Mouse (Mus musculus) hindbrain, embryonic 11.5 days (tissue): Measurements from ENCODE around the gene Snx18. TPM values are rescaled to one million over a fixed set of nuclear protein-coding genes. Genes with fewer than 3 reads are reported as not detected.

Experiments used
- ATAC-seq: fragments of 200-750 bp; cut with Nextera tagmentation; 2 replicates; pipeline ENCODE4 v1.8.0; 2017; ENCODE audit warnings: mild to moderate bottlenecking, moderate TSS enrichment, moderate library complexity; ENCODE audit not compliant: low FRiP score
- DNase-seq: peaks from one replicate; pipeline ENCODE4 v3.0.0-alpha.2; 2015; ENCODE audit warnings: low spot score
- H3K27ac ChIP-seq: fragments of 300-500 bp; sonication (generic); 2 replicates; pipeline ENCODE4 v1.5.1; 2014; ENCODE audit warnings: mild to moderate bottlenecking, low read depth, low read length
- H3K27me3 ChIP-seq: fragments of 300-500 bp; sonication (generic); 2 replicates; pipeline ENCODE4 v1.6.1; 2014; ENCODE audit warnings: mild to moderate bottlenecking, low read length, moderate library complexity, mixed read lengths; ENCODE audit not compliant: control insufficient read depth, insufficient read depth
- H3K36me3 ChIP-seq: fragments of 300-500 bp; sonication (generic); 2 replicates; pipeline ENCODE4 v1.6.1; 2014; ENCODE audit warnings: mild to moderate bottlenecking, low read length, moderate library complexity, mixed read lengths; ENCODE audit not compliant: control insufficient read depth, insufficient read depth
- H3K4me1 ChIP-seq: fragments of 300-500 bp; sonication (generic); replicated peaks from 2 replicates; pipeline ENCODE4 v1.6.1; 2014; ENCODE audit warnings: low read length, mixed read lengths; ENCODE audit not compliant: control insufficient read depth, insufficient read depth
- H3K4me2 ChIP-seq: fragments of 300-500 bp; sonication (generic); replicated peaks from 2 replicates; pipeline ENCODE4 v1.6.1; 2014; ENCODE audit warnings: mild to moderate bottlenecking, low read depth, low read length
- H3K4me3 ChIP-seq: fragments of 300-500 bp; sonication (generic); 2 replicates; pipeline ENCODE4 v1.5.1; 2014; ENCODE audit warnings: low read depth, low read length
- H3K9ac ChIP-seq: fragments of 300-500 bp; sonication (generic); 2 replicates; pipeline ENCODE4 v1.6.1; 2014; ENCODE audit warnings: low read depth, low read length
- H3K9me3 ChIP-seq: fragments of 300-500 bp; sonication (generic); 2 replicates; pipeline ENCODE4 v1.6.1; 2016; ENCODE audit warnings: low read length; ENCODE audit not compliant: control insufficient read depth
- WGBS: fragments of 180-500 bp; shearing (Covaris S2); extraction: QIAGEN DNeasy Blood & Tissue Kit; methylation state at CpG from one replicate; pipeline ENCODE4 v1.1.7; 2014; 5-methylcytosine and 5-hydroxymethylcytosine counted together
- polyA plus RNA-seq: library from polyadenylated mRNA; unstranded; fragments of >200 nt; fragmentation: Nextera tagmentation; extraction: Ambion mirVana; gene quantifications from 2 replicates; pipeline ENCODE4 v1.2.1, GENCODE M21; 2014

Snx18 gene
- polyA plus RNA-seq, 1 experiment from 2014 or later, result 22.0 TPM

GRCm38 (mm10) chr13:113619003-113619402 is 639 bp upstream of the Snx18 start:
- H3K36me3 ChIP-seq, result no peaks in the 10 kb centered on the region
- no peaks in the 10 kb centered on the region for H3K27me3 ChIP-seq
- H3K27ac ChIP-seq, result no peak overlapping the region
- H3K9ac ChIP-seq, result no peak overlapping the region
- H3K4me3 ChIP-seq, result no peak overlapping the region
- H3K9me3 ChIP-seq, result no peaks in the 10 kb centered on the region
- H3K4me1 ChIP-seq, result peaks cover 18% of the 10 kb centered on the region
- no peak overlapping the region for H3K4me2 ChIP-seq
- 74% methylated on average over 9 of the region's 9 CpGs for WGBS
- no peak for ATAC-seq
- no peak for DNase-seq

- H3K4me3 ChIP-seq, result peak overlapping the region; percentile 78
- H3K4me1 ChIP-seq, result peaks cover 22% of the 10 kb centered on the region
- DNase-seq (no peak), ATAC-seq (peak; percentile 13)
- peak overlapping the region; percentile 84 for H3K4me2 ChIP-seq
- peak overlapping the region; percentile 88 for H3K9ac ChIP-seq
- 12% methylated on average over 47 of the region's 49 CpGs for WGBS
- H3K27ac ChIP-seq, result peak overlapping the region; percentile 77
- H3K27me3 ChIP-seq, result no peaks in the 10 kb centered on the region
- no peaks in the 10 kb centered on the region for H3K36me3 ChIP-seq
- H3K9me3 ChIP-seq, result no peaks in the 10 kb centered on the region
Observed at GRCm38 (mm10) chr13:113617338-113617890, 950 bp downstream of the Snx18 start.

GRCm38 (mm10) chr13:113616751-113617337 is 1.5 kb downstream of the Snx18 start:
- WGBS, result 57% methylated on average over 24 of the region's 24 CpGs
- Histone ChIP-seq H3K4me1 (peaks cover 22% of the 10 kb centered on the region), H3K4me2 (peak overlapping the region; percentile 84), H3K9ac (peak overlapping the region; percentile 88), H3K9me3 (no peaks in the 10 kb centered on the region), H3K27ac (no peak overlapping the region), H3K4me3 (peak overlapping the region; percentile 78), H3K36me3 (no peaks in the 10 kb centered on the region), H3K27me3 (no peaks in the 10 kb centered on the region)
- ATAC-seq (no peak), DNase-seq (no peak)

- no peaks in the 10 kb centered on the region for H3K9me3 ChIP-seq
- peak overlapping the region; percentile 52 for H3K9ac ChIP-seq
- no peaks in the 10 kb centered on the region for H3K36me3 ChIP-seq
- H3K4me2 ChIP-seq, result peak overlapping the region; percentile 84
- no peak overlapping the region; the same call in 1 of the 2 replicates for H3K27ac ChIP-seq
- H3K4me3 ChIP-seq, result peak overlapping the region; percentile 78
- no peaks in the 10 kb centered on the region for H3K27me3 ChIP-seq
- WGBS, result 10% methylated on average over 8 of the region's 8 CpGs
- H3K4me1 ChIP-seq, result peaks cover 22% of the 10 kb centered on the region
- DNase-seq (peak; percentile 34), ATAC-seq (no peak)
Observed at GRCm38 (mm10) chr13:113615971-113616671, 2.2 kb downstream of the Snx18 start.

- H3K4me1 ChIP-seq, result peaks cover 22% of the 10 kb centered on the region
- H3K27me3 ChIP-seq, result no peaks in the 10 kb centered on the region
- H3K9ac ChIP-seq, result peak overlapping the region; percentile 52
- 1% methylated on average over 10 of the region's 10 CpGs for WGBS
- ATAC-seq (no peak), DNase-seq (peak; percentile 57)
- no peaks in the 10 kb centered on the region for H3K9me3 ChIP-seq
- H3K36me3 ChIP-seq, result no peaks in the 10 kb centered on the region
- H3K4me3 ChIP-seq, result peak overlapping the region; percentile 78
- H3K27ac ChIP-seq, result no peak overlapping the region; the same call in 1 of the 2 replicates
- peak overlapping the region; percentile 84 for H3K4me2 ChIP-seq
Observed at GRCm38 (mm10) chr13:113615546-113615941, 2.8 kb downstream of the Snx18 start.

- Histone ChIP-seq H3K4me1 (peaks cover 22% of the 10 kb centered on the region), H3K36me3 (no peaks in the 10 kb centered on the region), H3K27ac (no peak overlapping the region; the same call in 1 of the 2 replicates), H3K4me3 (peak overlapping the region; percentile 78), H3K9ac (peak overlapping the region; percentile 52), H3K27me3 (no peaks in the 10 kb centered on the region), H3K4me2 (peak overlapping the region; percentile 84), H3K9me3 (no peaks in the 10 kb centered on the region)
- DNase-seq (peak; percentile 74), ATAC-seq (no peak)
- 28% methylated on average over 24 of the region's 24 CpGs for WGBS
Observed at GRCm38 (mm10) chr13:113614635-113615545, 3.5 kb downstream of the Snx18 start.

- H3K27ac ChIP-seq, result no peak overlapping the region
- no peak overlapping the region for H3K9ac ChIP-seq
- ATAC-seq (no peak), DNase-seq (no peak)
- peak overlapping the region; percentile 18; the same call in 1 of the 2 replicates for H3K4me3 ChIP-seq
- H3K4me1 ChIP-seq, result peaks cover 22% of the 10 kb centered on the region
- H3K36me3 ChIP-seq, result no peaks in the 10 kb centered on the region
- H3K4me2 ChIP-seq, result peak overlapping the region; percentile 17
- WGBS, result 40% methylated on average over 10 of the region's 10 CpGs
- no peaks in the 10 kb centered on the region for H3K9me3 ChIP-seq
- no peaks in the 10 kb centered on the region for H3K27me3 ChIP-seq
Observed at GRCm38 (mm10) chr13:113613882-113614281, 4.5 kb downstream of the Snx18 start.

GRCm38 (mm10) chr13:113613341-113613740 is 5.0 kb downstream of the Snx18 start:
- Histone ChIP-seq H3K9me3 (no peaks in the 10 kb centered on the region), H3K9ac (no peak overlapping the region; the same call in 1 of the 2 replicates), H3K27ac (no peak overlapping the region), H3K27me3 (no peaks in the 10 kb centered on the region), H3K4me3 (peak overlapping the region; percentile 18; the same call in 1 of the 2 replicates), H3K36me3 (no peaks in the 10 kb centered on the region), H3K4me2 (peak overlapping the region; percentile 17), H3K4me1 (peaks cover 22% of the 10 kb centered on the region)
- DNase-seq, result peak; percentile 27
- ATAC-seq, result no peak
- 28% methylated on average over 12 of the region's 12 CpGs for WGBS
